Mouse (Mus musculus): Measurements from ENCODE around the gene Tln1. TPM values are rescaled to one million over a fixed set of nuclear protein-coding genes. Genes with fewer than 3 reads are reported as not detected.
"Not testable (repeated sequence)": the region's sequence is repeated elsewhere in the genome, so short reads cannot be mapped to it uniquely, and the experiment has no call there.

Tln1 gene
- polyA plus RNA-seq, 1 experiment from 2014 or later, result 84.9 TPM

DNA sequence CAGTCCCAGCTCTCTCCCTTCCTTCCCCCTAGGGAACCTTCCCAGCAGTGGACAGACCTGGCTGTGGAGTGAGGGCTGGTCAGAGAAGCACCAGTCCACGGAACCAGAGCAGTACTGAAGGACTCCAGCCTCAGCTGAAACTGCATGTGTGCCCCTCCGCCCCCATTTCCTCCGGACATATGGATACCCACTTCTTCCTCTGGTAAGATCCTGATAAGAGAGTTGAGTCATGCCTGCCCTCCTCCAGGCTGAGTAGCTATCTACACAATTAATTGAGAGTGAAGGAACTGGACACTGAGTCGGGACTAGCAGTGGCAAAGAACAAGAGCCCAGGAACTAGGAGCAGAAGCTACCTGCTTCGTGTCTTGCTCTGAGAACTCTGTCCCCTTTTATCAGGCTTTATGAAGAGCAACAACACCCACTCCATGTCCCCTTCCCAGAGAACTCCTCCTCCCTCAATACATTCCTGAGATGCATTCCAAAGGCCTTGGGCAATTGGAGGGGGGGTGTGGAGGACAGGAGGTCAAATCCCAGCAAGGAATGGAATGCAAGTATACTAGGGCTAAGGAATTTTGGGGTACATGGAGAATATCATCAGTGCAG lies 4.4 kb downstream of the Tln1 start:
- Histone ChIP-seq H3K27me3 (ENCODE audit: control insufficient read depth, insufficient read depth, low read depth, low read length) (no peaks in the 10 kb centered on the region), H3K4me3 (ENCODE audit: low read length) (peak overlapping the region; percentile 39), H3K4me2 (ENCODE audit: low read depth, low read length) (peak overlapping the region; percentile 81), H3K36me3 (ENCODE audit: control insufficient read depth, insufficient read depth, low read length) (peaks cover 31% of the 10 kb centered on the region), H3K9ac (ENCODE audit: low read length) (peak overlapping the region; percentile 96), H3K27ac (ENCODE audit: low read length) (peak overlapping the region; percentile 98), H3K4me1 (replicated peaks; ENCODE audit: control insufficient read depth, insufficient read depth, low read length) (peaks cover 43% of the 10 kb centered on the region), H3K9me3 (ENCODE audit: control insufficient read depth, low read length) (no peaks in the 10 kb centered on the region)
- ATAC-seq (ENCODE audit: low read depth), result peak; percentile 58
- 6% methylated on average over 5 of the region's 5 CpGs for WGBS

DNA sequence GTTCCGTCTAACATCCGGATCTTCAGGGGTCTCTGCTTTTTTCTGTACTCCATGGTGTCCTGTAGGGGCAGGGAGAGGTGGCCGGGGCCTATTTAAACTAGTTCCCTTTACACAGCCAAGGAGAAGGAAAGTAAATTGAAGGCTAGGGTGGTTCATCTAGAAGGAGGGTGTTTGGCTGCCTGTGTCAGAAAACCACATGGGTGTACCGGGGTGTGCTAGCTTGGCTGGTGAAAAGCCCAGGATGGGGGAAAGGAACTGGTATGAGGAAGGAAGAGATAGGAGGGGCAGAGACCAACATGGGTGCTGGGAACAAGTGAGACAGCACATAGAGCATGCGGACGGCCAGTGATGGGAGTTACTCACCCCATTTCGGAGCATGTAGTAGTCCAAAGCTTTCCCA lies 6.6 kb downstream of the Tln1 start:
- H3K4me1 ChIP-seq (replicated peaks; ENCODE audit: control insufficient read depth, insufficient read depth, low read length), result peaks cover 40% of the 10 kb centered on the region
- H3K4me3 ChIP-seq (ENCODE audit: low read length), result no peak overlapping the region
- no peak overlapping the region for H3K9ac ChIP-seq (ENCODE audit: low read length)
- no peak overlapping the region for H3K27ac ChIP-seq (ENCODE audit: low read length)
- H3K27me3 ChIP-seq (ENCODE audit: control insufficient read depth, insufficient read depth, low read depth, low read length), result no peaks in the 10 kb centered on the region
- H3K36me3 ChIP-seq (ENCODE audit: control insufficient read depth, insufficient read depth, low read length), result peaks cover 46% of the 10 kb centered on the region
- ATAC-seq (ENCODE audit: low read depth), result no peak
- WGBS, result 90% methylated on average over 7 of the region's 7 CpGs
- H3K4me2 ChIP-seq (ENCODE audit: low read depth, low read length), result no peak overlapping the region
- peaks cover 4% of the 10 kb centered on the region; the same call in 1 of the 2 replicates for H3K9me3 ChIP-seq (ENCODE audit: control insufficient read depth, low read length)

DNA sequence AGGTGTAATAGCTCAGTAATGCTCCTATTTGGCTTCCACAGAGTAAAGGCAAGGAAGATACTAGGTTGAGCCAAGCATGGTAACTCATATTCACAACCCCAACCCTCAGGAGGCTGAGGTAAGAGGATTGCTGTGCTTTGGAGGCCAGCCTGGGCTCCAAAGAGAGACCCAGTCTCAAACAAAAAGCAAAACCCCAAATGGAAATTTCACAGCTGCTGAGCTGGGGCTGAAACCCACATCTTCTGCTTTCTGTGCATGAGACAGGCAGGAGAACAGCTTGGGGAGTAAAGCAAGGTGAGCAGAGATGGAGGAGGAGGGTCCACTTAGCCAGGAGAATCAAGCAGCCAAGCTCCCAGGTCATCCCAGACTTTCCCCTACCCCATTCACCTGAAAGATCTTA lies 8.6 kb downstream of the Tln1 start:
- H3K27me3 ChIP-seq (ENCODE audit: control insufficient read depth, insufficient read depth, low read depth, low read length), result no peaks in the 10 kb centered on the region

DNA sequence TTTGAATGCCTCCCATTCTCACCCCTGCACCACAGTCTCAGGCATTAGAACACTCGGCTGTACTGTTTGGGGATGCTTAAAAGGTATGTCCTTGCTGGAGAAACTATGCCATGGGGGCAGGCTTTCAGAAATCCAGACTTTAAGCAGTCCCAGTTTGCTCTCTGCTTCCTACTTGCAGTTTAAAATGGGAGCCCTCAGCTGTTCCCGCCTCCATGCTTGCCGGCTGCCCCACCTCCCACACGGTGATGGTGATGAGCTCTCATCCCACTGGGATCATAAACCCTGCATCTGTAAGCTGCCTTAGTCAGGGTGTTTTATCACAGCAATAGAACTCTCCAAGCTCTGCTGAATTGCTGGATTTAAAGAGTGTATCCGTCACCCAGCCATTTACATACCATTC lies 10.1 kb downstream of the Tln1 start:
- no peak overlapping the region for H3K9ac ChIP-seq (ENCODE audit: low read length)
- H3K27me3 ChIP-seq (ENCODE audit: control insufficient read depth, insufficient read depth, low read depth, low read length), result no peaks in the 10 kb centered on the region
- peaks cover 79% of the 10 kb centered on the region for H3K36me3 ChIP-seq (ENCODE audit: control insufficient read depth, insufficient read depth, low read length)
- 94% methylated on average over 5 of the region's 5 CpGs for WGBS
- no peak overlapping the region for H3K27ac ChIP-seq (ENCODE audit: low read length)
- peaks cover 5% of the 10 kb centered on the region for H3K4me1 ChIP-seq (replicated peaks; ENCODE audit: control insufficient read depth, insufficient read depth, low read length)
- H3K9me3 ChIP-seq (ENCODE audit: control insufficient read depth, low read length), result peaks cover 4% of the 10 kb centered on the region; the same call in 1 of the 2 replicates
- ATAC-seq (ENCODE audit: low read depth), result no peak
- H3K4me2 ChIP-seq (ENCODE audit: low read depth, low read length), result no peak overlapping the region
- no peak overlapping the region for H3K4me3 ChIP-seq (ENCODE audit: low read length)

More for the DNA sequence above, 8.6 kb downstream of the Tln1 start:
- Histone ChIP-seq H3K36me3 (ENCODE audit: control insufficient read depth, insufficient read depth, low read length) (peaks cover 66% of the 10 kb centered on the region), H3K4me2 (ENCODE audit: low read depth, low read length) (no peak overlapping the region), H3K9ac (ENCODE audit: low read length) (no peak overlapping the region), H3K4me1 (replicated peaks; ENCODE audit: control insufficient read depth, insufficient read depth, low read length) (peaks cover 20% of the 10 kb centered on the region), H3K9me3 (ENCODE audit: control insufficient read depth, low read length) (peaks cover 4% of the 10 kb centered on the region; the same call in 1 of the 2 replicates), H3K4me3 (ENCODE audit: low read length) (no peak overlapping the region), H3K27ac (ENCODE audit: low read length) (no peak overlapping the region)
- no peak for ATAC-seq (ENCODE audit: low read depth)

DNA sequence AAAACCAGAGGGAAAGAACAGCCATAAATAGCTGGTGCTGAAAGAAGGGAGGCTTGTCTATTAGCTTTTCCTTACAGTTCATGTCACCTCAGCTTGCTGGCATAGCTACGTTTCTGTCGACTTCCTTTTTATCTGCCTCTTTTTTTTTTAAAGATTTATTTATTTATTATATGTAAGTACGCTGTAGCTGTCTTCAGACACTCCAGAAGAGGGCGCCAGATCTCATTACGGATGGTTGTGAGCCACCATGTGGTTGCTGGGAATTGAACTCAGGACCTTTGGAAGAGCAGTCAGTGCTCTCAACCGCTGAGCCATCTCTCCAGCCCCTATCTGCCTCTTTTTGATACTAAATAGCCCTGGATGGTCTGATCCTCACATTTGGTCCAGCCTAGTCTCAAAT lies 10.6 kb downstream of the Tln1 start:
- H3K27me3 ChIP-seq (ENCODE audit: control insufficient read depth, insufficient read depth, low read depth, low read length); H3K9ac ChIP-seq (ENCODE audit: low read length); ATAC-seq (ENCODE audit: low read depth); H3K27ac ChIP-seq (ENCODE audit: low read length); H3K4me3 ChIP-seq (ENCODE audit: low read length); H3K4me1 ChIP-seq (replicated peaks; ENCODE audit: control insufficient read depth, insufficient read depth, low read length); H3K4me2 ChIP-seq (ENCODE audit: low read depth, low read length); H3K9me3 ChIP-seq (ENCODE audit: control insufficient read depth, low read length): not testable (repeated sequence)
- peaks cover 85% of the 10 kb centered on the region for H3K36me3 ChIP-seq (ENCODE audit: control insufficient read depth, insufficient read depth, low read length)
- 72% methylated on average over 6 of the region's 6 CpGs for whole genome bisulfite sequencing

DNA sequence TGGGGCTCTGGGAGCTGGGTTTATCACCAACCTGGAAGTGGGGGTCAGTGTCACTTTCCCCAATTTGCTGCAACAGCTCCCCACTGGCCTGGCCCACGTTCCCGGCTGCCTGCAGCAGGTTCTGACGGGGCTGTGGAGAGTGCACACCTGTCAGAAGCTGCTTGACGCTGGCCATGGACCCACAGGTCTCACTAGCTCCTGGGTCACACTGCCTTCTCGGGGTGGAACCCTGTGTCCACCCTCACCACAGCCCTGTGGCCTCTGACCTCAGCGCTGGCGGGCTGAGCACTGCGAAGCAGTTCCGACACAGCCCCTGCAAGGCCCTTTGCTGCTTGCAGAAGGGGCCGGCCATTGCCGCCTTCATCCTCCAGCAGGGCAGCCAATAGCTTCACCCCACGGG lies 13.4 kb downstream of the Tln1 start:
- no peaks in the 10 kb centered on the region for H3K27me3 ChIP-seq (ENCODE audit: control insufficient read depth, insufficient read depth, low read depth, low read length)
- H3K9ac ChIP-seq (ENCODE audit: low read length), result no peak overlapping the region
- peaks cover 4% of the 10 kb centered on the region; the same call in 1 of the 2 replicates for H3K9me3 ChIP-seq (ENCODE audit: control insufficient read depth, low read length)
- ATAC-seq (ENCODE audit: low read depth), result no peak
- WGBS, result 89% methylated on average over 12 of the region's 12 CpGs
- H3K4me2 ChIP-seq (ENCODE audit: low read depth, low read length), result no peak overlapping the region
- H3K4me3 ChIP-seq (ENCODE audit: low read length), result no peak overlapping the region
- peaks cover 90% of the 10 kb centered on the region for H3K36me3 ChIP-seq (ENCODE audit: control insufficient read depth, insufficient read depth, low read length)
- no peak overlapping the region for H3K27ac ChIP-seq (ENCODE audit: low read length)
- no peaks in the 10 kb centered on the region for H3K4me1 ChIP-seq (replicated peaks; ENCODE audit: control insufficient read depth, insufficient read depth, low read length)

DNA sequence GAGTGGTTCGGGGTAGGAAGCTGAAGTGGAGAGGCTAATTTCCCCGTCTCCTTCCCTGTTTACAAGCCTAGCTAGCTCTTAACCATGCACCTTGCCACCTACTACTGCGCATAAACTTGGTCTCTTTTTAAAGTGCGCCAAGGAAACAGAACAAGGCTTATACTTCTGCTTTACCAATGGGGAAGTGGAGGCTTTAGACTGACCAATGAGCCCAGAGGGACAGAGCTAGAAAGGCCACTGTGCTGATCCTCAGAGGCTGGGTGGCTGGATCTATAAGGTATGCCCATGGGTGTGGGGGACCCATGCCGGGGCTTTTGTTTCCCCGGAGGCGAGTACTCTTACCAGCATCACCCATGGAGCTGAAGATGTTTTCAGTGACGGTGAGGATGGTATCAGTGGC lies 15.3 kb downstream of the Tln1 start:
- H3K4me1 ChIP-seq (replicated peaks; ENCODE audit: control insufficient read depth, insufficient read depth, low read length), result no peaks in the 10 kb centered on the region
- WGBS, result 94% methylated on average over 8 of the region's 8 CpGs

DNA sequence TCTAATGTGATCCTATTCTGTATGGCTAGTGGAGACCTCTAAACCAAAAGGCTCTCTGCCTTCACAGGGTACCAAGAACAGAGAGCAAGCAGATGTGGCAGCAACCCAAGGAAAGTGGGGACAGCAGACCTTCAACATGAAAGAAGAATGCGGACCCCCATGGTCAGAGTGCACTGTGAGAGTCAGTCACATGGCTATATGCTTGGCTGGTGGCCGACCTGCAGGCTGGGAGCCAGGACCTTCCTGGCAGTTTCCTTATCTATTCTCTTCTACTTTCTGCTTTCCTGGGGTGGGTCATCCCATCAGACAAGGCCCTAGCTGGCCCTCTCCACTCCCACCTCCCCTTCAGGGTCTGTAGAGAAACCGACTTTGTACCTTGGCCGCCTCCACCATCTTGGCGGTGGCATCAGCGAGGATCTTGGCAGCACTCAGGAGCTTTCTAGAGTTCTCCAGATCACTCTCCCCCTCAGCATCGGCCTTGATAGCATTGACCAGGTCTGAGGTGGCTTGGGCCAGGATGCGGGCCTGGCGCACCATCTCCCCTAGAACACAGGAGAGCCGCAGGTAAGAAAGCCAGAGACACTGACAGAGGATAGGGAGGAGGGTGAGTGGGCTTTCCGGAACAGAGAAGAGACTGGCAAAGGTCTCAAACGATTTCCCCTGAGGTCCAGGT lies 16.0 kb downstream of the Tln1 start:
- 89% methylated on average over 12 of the region's 12 CpGs for WGBS
- Histone ChIP-seq H3K36me3 (ENCODE audit: control insufficient read depth, insufficient read depth, low read length) (peaks cover 92% of the 10 kb centered on the region), H3K9me3 (ENCODE audit: control insufficient read depth, low read length) (no peaks in the 10 kb centered on the region), H3K4me1 (replicated peaks; ENCODE audit: control insufficient read depth, insufficient read depth, low read length) (no peaks in the 10 kb centered on the region), H3K4me3 (ENCODE audit: low read length) (no peak overlapping the region), H3K27me3 (ENCODE audit: control insufficient read depth, insufficient read depth, low read depth, low read length) (no peaks in the 10 kb centered on the region), H3K27ac (ENCODE audit: low read length) (no peak overlapping the region), H3K9ac (ENCODE audit: low read length) (no peak overlapping the region), H3K4me2 (ENCODE audit: low read depth, low read length) (no peak overlapping the region)
- no peak for ATAC-seq (ENCODE audit: low read depth)

More for the DNA sequence above, 15.3 kb downstream of the Tln1 start:
- Histone ChIP-seq H3K9me3 (ENCODE audit: control insufficient read depth, low read length) (peaks cover 1% of the 10 kb centered on the region; the same call in 1 of the 2 replicates), H3K4me2 (ENCODE audit: low read depth, low read length) (no peak overlapping the region), H3K9ac (ENCODE audit: low read length) (no peak overlapping the region), H3K27ac (ENCODE audit: low read length) (no peak overlapping the region), H3K27me3 (ENCODE audit: control insufficient read depth, insufficient read depth, low read depth, low read length) (no peaks in the 10 kb centered on the region), H3K36me3 (ENCODE audit: control insufficient read depth, insufficient read depth, low read length) (peaks cover 90% of the 10 kb centered on the region), H3K4me3 (ENCODE audit: low read length) (no peak overlapping the region)
- no peak for ATAC-seq (ENCODE audit: low read depth)

DNA sequence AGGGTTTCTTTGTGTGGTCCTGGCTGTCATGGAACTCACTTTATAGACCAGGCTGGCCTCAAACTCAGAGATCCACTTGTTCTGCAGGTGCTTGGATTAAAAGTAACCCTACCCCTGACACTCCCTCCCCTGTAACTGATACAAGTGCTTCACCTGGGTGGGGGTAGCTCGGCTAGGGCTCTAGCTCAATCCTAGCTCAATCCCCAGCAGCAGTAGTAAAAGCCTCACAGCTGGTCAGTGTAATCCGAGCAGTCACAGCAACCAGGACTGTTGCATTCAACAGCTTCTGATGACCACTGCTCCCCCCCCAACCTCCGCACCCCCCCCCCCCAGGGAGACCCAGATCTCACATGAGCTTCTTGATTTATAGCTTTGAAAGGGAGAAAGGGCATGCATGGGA lies 20.4 kb downstream of the Tln1 start:
- WGBS, result 77% methylated on average over 3 of the region's 3 CpGs
- Histone ChIP-seq H3K36me3 (ENCODE audit: control insufficient read depth, insufficient read depth, low read length) (peaks cover 87% of the 10 kb centered on the region), H3K27ac (ENCODE audit: low read length) (no peak overlapping the region), H3K4me2 (ENCODE audit: low read depth, low read length) (no peak overlapping the region), H3K9me3 (ENCODE audit: control insufficient read depth, low read length) (no peaks in the 10 kb centered on the region), H3K4me1 (replicated peaks; ENCODE audit: control insufficient read depth, insufficient read depth, low read length) (no peaks in the 10 kb centered on the region), H3K4me3 (ENCODE audit: low read length) (no peak overlapping the region), H3K27me3 (ENCODE audit: control insufficient read depth, insufficient read depth, low read depth, low read length) (no peaks in the 10 kb centered on the region), H3K9ac (ENCODE audit: low read length) (no peak overlapping the region)
- ATAC-seq (ENCODE audit: low read depth), result no peak

Data from lung, embryonic 16.5 days (tissue).